Mouse (Mus musculus): ENCODE measurements at regions not wholly inside any gene's neighbourhood (a gene's known extent, or its start where the extent isn't known, plus 50 kb on each side); places are given as distances from the start of the nearest gene placed in this dataset.
A peak's percentile ranks its signal among the peaks of the same experiment; 100 is the strongest.

DNA sequence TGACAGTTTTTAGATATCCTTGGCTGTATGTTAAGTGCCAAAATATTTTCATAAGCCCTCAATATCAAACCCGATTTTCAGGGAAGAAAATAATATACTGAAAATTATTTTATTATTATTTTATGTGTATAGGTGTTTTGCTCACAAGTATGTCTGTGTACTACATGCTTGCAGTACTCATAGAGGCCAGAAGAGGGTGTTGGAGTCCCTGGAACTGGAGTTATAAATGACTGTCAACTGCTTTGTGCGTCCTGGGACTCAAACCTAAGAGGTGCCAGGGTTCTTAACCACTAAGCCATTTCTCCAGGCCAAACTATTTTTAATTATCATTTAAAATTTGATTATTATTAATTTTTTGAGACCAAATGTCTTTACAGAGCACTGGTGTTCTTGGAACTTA lies 114.5 kb downstream of the Csl start:
- H3K4me3 ChIP-seq: no peak overlapping the region
- H3K36me3 ChIP-seq (ENCODE audit: poor library complexity, severe bottlenecking): no peaks in the 10 kb centered on the region
- H3K9ac ChIP-seq: no peak overlapping the region
- peaks cover 5% of the 10 kb centered on the region; the same call in 1 of the 2 replicates for H3K4me1 ChIP-seq
- H3K4me2 ChIP-seq: no peak overlapping the region
- no peaks in the 10 kb centered on the region for H3K27me3 ChIP-seq
- H3K9me3 ChIP-seq (replicated peaks): no peaks in the 10 kb centered on the region
- H3K27ac ChIP-seq: no peak overlapping the region
- no peak for ATAC-seq
- 46% methylated on average over 2 of the region's 2 CpGs for WGBS

DNA sequence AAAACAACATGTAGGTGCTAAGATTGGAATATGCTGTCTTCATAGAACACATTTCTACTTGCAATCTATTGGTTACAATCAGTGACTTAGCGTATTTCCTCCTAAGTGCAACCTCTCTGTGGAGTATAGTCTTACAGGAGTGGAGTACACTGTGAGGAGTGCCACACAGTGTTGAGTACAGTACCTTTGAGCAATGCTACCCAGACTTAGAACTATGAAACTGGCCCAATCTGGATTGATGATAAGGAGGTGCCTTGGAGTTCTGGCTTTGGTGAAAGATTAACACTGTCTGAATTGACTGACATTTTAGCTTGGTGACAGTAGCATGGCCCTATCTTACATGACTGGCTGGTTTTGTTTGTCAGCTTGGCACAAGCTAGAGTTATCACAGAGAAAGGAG lies 107.4 kb downstream of the Csl start:
- Histone ChIP-seq H3K4me3 (no peak overlapping the region), H3K27ac (no peak overlapping the region), H3K36me3 (ENCODE audit: poor library complexity, severe bottlenecking) (no peaks in the 10 kb centered on the region), H3K27me3 (no peaks in the 10 kb centered on the region), H3K9ac (no peak overlapping the region), H3K4me1 (no peaks in the 10 kb centered on the region), H3K4me2 (no peak overlapping the region), H3K9me3 (replicated peaks) (no peaks in the 10 kb centered on the region)
- 91% methylated on average over 1 of the region's 1 CpGs for WGBS
- no peak for ATAC-seq

- H3K27me3 ChIP-seq: no peaks in the 10 kb centered on the region
- H3K4me2 ChIP-seq: no peak overlapping the region
- no peaks in the 10 kb centered on the region for H3K4me1 ChIP-seq
- no peaks in the 10 kb centered on the region for H3K9me3 ChIP-seq (replicated peaks)
- H3K4me3 ChIP-seq: no peak overlapping the region
- H3K27ac ChIP-seq: no peak overlapping the region
- no peak overlapping the region for H3K9ac ChIP-seq
- peak; percentile 53; the same call in 1 of the 2 replicates for ATAC-seq
- H3K36me3 ChIP-seq (ENCODE audit: poor library complexity, severe bottlenecking): no peaks in the 10 kb centered on the region
- 78% methylated on average over 4 of the region's 4 CpGs for WGBS
Observed at GRCm38 (mm10) chr10:99654284-99654683, 105.2 kb downstream of the Csl start.

GRCm38 (mm10) chr10:99676557-99677098 lies 82.8 kb downstream of the Csl start:
- Histone ChIP-seq H3K27ac (no peak overlapping the region), H3K4me2 (no peak overlapping the region), H3K4me3 (no peak overlapping the region), H3K36me3 (ENCODE audit: poor library complexity, severe bottlenecking) (no peaks in the 10 kb centered on the region), H3K9ac (no peak overlapping the region), H3K27me3 (no peaks in the 10 kb centered on the region), H3K9me3 (replicated peaks) (no peaks in the 10 kb centered on the region), H3K4me1 (peaks cover 10% of the 10 kb centered on the region; the same call in 1 of the 2 replicates)
- 79% methylated on average over 3 of the region's 3 CpGs for WGBS
- no peak for ATAC-seq

DNA sequence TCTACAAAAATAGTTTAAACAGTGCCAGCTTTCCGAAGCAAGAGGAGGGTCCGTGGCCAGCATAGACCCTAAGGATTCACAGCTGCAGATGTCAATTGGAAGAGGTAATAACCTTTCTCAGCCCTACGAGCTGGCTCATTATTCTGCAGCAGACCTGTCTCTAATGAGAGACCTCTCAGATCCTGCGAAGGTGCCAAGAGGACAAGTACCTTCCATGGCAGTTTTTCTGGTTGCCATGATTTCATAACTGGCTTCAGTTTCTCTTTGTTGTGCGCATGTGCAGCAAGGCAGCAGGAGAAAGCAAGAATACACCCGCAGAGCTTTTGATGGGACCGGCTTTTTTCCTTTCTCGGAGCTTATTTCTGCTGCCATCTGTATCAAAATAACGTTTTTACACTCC lies 81.4 kb downstream of the Csl start:
- Histone ChIP-seq H3K4me3 (no peak overlapping the region), H3K27ac (no peak overlapping the region), H3K9me3 (replicated peaks) (no peaks in the 10 kb centered on the region), H3K4me2 (no peak overlapping the region), H3K4me1 (peaks cover 19% of the 10 kb centered on the region; the same call in 1 of the 2 replicates), H3K36me3 (ENCODE audit: poor library complexity, severe bottlenecking) (no peaks in the 10 kb centered on the region), H3K9ac (no peak overlapping the region), H3K27me3 (no peaks in the 10 kb centered on the region)
- ATAC-seq: peak; percentile 65
- 50% methylated on average over 9 of the region's 9 CpGs for WGBS

GRCm38 (mm10) chr10:99679813-99680212 lies 79.6 kb downstream of the Csl start:
- H3K9ac ChIP-seq: no peak overlapping the region
- no peak overlapping the region for H3K4me3 ChIP-seq
- H3K27me3 ChIP-seq: no peaks in the 10 kb centered on the region
- no peak overlapping the region for H3K27ac ChIP-seq
- no peak for ATAC-seq
- WGBS: 81% methylated on average over 6 of the region's 6 CpGs
- no peaks in the 10 kb centered on the region for H3K9me3 ChIP-seq (replicated peaks)
- H3K36me3 ChIP-seq (ENCODE audit: poor library complexity, severe bottlenecking): no peaks in the 10 kb centered on the region
- peaks cover 19% of the 10 kb centered on the region; the same call in 1 of the 2 replicates for H3K4me1 ChIP-seq
- H3K4me2 ChIP-seq: no peak overlapping the region

DNA sequence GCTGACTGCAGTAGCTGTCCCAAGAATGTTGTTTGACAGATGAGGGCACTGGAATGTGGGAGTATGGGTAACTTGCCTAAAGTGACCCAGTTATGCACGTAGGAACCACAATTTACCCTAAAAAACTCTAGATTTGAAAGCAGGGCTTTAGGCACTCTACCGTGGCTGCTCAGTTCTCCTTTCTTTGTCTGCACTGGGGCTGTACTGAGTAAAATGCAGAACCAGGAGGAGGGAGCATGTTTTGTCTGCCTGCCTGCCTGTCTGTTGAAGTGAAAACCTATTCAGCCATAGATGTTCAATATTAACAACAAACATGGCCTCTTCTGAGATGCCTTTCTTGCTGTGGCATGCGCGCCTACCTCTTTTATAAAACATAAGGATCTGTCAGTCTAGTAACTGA lies 77.5 kb downstream of the Csl start:
- H3K27ac ChIP-seq: 0 out of 2 replicates have a peak overlapping the region, but pooled peaks have one; percentile 22
- no peaks in the 10 kb centered on the region for H3K27me3 ChIP-seq
- H3K9me3 ChIP-seq (replicated peaks): no peaks in the 10 kb centered on the region
- H3K9ac ChIP-seq: no peak overlapping the region
- peaks cover 19% of the 10 kb centered on the region; the same call in 1 of the 2 replicates for H3K4me1 ChIP-seq
- H3K4me2 ChIP-seq: no peak overlapping the region
- 30% methylated on average over 4 of the region's 4 CpGs for WGBS
- H3K36me3 ChIP-seq (ENCODE audit: poor library complexity, severe bottlenecking): no peaks in the 10 kb centered on the region
- no peak for ATAC-seq
- no peak overlapping the region for H3K4me3 ChIP-seq

- H3K4me3 ChIP-seq: no peak overlapping the region
- no peak for ATAC-seq
- no peak overlapping the region for H3K27ac ChIP-seq
- no peaks in the 10 kb centered on the region for H3K36me3 ChIP-seq (ENCODE audit: poor library complexity, severe bottlenecking)
- no peaks in the 10 kb centered on the region for H3K9me3 ChIP-seq (replicated peaks)
- no peaks in the 10 kb centered on the region for H3K27me3 ChIP-seq
- H3K4me2 ChIP-seq: no peak overlapping the region
- H3K9ac ChIP-seq: no peak overlapping the region
- H3K4me1 ChIP-seq: peaks cover 19% of the 10 kb centered on the region; the same call in 1 of the 2 replicates
- 69% methylated on average over 9 of the region's 9 CpGs for WGBS
Observed at GRCm38 (mm10) chr10:99682350-99682749, 77.1 kb downstream of the Csl start.

DNA sequence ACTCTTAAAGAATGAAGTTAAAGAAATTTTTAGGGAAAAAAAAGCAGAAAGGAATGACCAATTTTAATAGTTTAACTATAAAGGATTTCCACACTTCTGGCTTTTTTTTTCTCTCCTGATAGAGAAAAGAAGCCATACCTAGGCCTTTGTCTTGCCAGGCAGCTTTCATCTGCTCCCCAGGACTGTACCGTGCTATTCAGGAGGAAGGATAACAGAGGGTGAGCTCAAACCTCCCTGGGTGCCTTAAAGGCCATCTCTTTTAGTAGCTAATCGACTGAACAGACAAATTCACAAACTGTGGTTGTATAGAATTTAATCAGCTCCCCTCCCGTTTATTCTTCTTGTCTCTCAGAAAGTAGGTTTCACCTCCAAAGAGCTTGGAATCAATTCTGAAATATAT lies 76.1 kb downstream of the Csl start:
- Histone ChIP-seq H3K9me3 (replicated peaks) (no peaks in the 10 kb centered on the region), H3K27me3 (no peaks in the 10 kb centered on the region), H3K27ac (no peak overlapping the region), H3K9ac (no peak overlapping the region), H3K4me2 (no peak overlapping the region), H3K36me3 (ENCODE audit: poor library complexity, severe bottlenecking) (no peaks in the 10 kb centered on the region), H3K4me1 (peaks cover 14% of the 10 kb centered on the region; the same call in 1 of the 2 replicates), H3K4me3 (no peak overlapping the region)
- WGBS: 5% methylated on average over 3 of the region's 3 CpGs
- ATAC-seq: peak; percentile 70; the same call in 1 of the 2 replicates

DNA sequence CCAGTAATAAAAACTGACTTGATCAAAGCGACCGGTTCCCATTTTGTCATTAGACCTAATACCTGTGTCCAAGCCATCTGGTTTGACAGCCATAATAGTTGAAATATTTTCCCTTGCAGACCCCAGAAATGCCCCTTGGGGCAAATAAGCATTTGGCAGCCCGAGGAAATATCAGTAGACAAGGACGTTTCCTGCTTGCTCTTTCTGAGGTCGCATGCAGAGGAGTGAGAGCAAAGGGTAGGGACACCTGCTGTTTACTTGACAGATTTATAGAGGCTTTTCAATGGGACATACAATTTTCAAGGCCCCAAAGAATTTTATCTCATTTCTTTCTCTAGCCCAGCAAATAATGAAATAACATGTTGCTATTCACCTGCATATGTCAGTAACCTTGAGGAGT lies 73.5 kb downstream of the Csl start:
- no peak overlapping the region for H3K9ac ChIP-seq
- H3K4me2 ChIP-seq: no peak overlapping the region
- no peaks in the 10 kb centered on the region for H3K27me3 ChIP-seq
- 49% methylated on average over 5 of the region's 5 CpGs for WGBS
- H3K27ac ChIP-seq: no peak overlapping the region
- H3K4me1 ChIP-seq: peaks cover 10% of the 10 kb centered on the region; the same call in 1 of the 2 replicates
- no peaks in the 10 kb centered on the region for H3K36me3 ChIP-seq (ENCODE audit: poor library complexity, severe bottlenecking)
- ATAC-seq: no peak
- no peak overlapping the region for H3K4me3 ChIP-seq
- no peaks in the 10 kb centered on the region for H3K9me3 ChIP-seq (replicated peaks)

- Histone ChIP-seq H3K9me3 (replicated peaks) (no peaks in the 10 kb centered on the region), H3K4me1 (peaks cover 6% of the 10 kb centered on the region; the same call in 1 of the 2 replicates), H3K27me3 (no peaks in the 10 kb centered on the region), H3K27ac (no peak overlapping the region), H3K4me3 (no peak overlapping the region), H3K36me3 (ENCODE audit: poor library complexity, severe bottlenecking) (no peaks in the 10 kb centered on the region), H3K9ac (no peak overlapping the region), H3K4me2 (no peak overlapping the region)
- ATAC-seq: no peak
- WGBS: 63% methylated on average over 4 of the region's 4 CpGs
Observed at GRCm38 (mm10) chr10:99687011-99687410, 72.4 kb downstream of the Csl start.

DNA sequence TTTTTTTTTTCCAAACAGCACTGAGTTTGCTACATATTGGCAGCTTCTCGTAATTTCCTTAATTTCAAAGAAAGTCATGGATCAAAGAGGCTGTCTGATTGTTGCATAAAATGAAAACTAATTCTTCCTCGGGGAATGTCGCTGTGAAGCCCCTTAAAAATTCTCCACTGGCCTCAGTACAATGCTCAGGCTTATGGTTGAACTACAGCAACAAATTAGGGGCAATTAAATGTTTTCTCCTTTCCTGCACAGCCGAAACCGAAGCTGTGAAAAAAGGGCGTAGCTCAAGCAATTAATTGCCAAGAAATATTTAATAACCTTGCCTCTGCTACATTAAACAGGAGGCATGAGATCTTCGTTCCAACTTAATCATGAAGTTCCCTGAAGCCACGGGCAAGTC lies 61.8 kb downstream of the Csl start:
- 30% methylated on average over 8 of the region's 8 CpGs for WGBS
- H3K9me3 ChIP-seq (replicated peaks): no peaks in the 10 kb centered on the region
- H3K9ac ChIP-seq: no peak overlapping the region
- H3K4me3 ChIP-seq: no peak overlapping the region
- ATAC-seq: peak; percentile 53; the same call in 1 of the 2 replicates
- no peaks in the 10 kb centered on the region for H3K36me3 ChIP-seq (ENCODE audit: poor library complexity, severe bottlenecking)
- no peak overlapping the region for H3K4me2 ChIP-seq
- no peak overlapping the region for H3K27ac ChIP-seq
- peaks cover 2% of the 10 kb centered on the region; the same call in 1 of the 2 replicates for H3K4me1 ChIP-seq
- H3K27me3 ChIP-seq: no peaks in the 10 kb centered on the region

DNA sequence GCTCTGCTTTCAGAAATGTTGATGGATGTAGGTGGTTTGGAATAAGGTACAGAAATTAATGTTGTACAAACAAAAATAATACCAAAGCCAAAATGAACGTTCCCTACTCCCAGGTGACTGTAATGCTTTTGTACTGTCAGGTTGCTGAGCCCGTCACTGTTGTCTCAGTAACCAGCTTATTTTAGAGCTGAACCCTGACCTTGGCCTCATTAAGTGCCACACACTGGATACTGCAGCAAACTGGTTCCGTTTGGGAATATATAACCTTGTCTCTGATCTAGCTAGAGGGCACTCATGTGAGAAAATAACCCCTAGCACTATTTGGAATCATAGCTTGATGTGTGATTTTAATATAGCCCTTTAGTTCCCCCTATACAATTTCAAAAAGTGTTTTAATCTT lies 60.0 kb downstream of the Csl start:
- Histone ChIP-seq H3K4me1 (peaks cover 2% of the 10 kb centered on the region; the same call in 1 of the 2 replicates), H3K9ac (no peak overlapping the region), H3K27ac (no peak overlapping the region), H3K4me3 (no peak overlapping the region), H3K4me2 (no peak overlapping the region), H3K9me3 (replicated peaks) (no peaks in the 10 kb centered on the region), H3K36me3 (ENCODE audit: poor library complexity, severe bottlenecking) (no peaks in the 10 kb centered on the region), H3K27me3 (no peaks in the 10 kb centered on the region)
- ATAC-seq: no peak
- WGBS: 39% methylated on average over 3 of the region's 3 CpGs
